Mouse (Mus musculus) G1E (cell line): ENCODE measurements around the gene Hist1h2ad.
"Not testable (repeated sequence)": the region's sequence is repeated elsewhere in the genome, so short reads cannot be mapped to it uniquely, and the experiment has no call there.

Source experiments
- CTCF ChIP-seq: IDR thresholded peaks from 2 replicates; pipeline ENCODE4 v1.5.1; 2012; ENCODE audit warnings: low read depth, low read length, inconsistent platforms, mixed read lengths
- GATA1 ChIP-seq: IDR thresholded peaks from 2 replicates; pipeline ENCODE4 v1.6.1; 2012; ENCODE audit warnings: borderline replicate concordance, low read length, inconsistent platforms, mixed read lengths
- GATA2 ChIP-seq: IDR thresholded peaks from 2 replicates; pipeline ENCODE4 v1.6.1; 2012; ENCODE audit warnings: low read depth, low read length, inconsistent platforms, borderline replicate concordance
- POLR2AphosphoS5 ChIP-seq: IDR thresholded peaks from 2 replicates; pipeline ENCODE4 v1.6.1; 2012; ENCODE audit warnings: low read depth, low read length, inconsistent platforms; ENCODE audit not compliant: insufficient replicate concordance
- TAL1 ChIP-seq: conservative IDR thresholded peaks from 2 replicates; pipeline ENCODE4 v1.6.1; 2012; ENCODE audit warnings: low read depth, low read length, inconsistent platforms, mixed read lengths

DNA sequence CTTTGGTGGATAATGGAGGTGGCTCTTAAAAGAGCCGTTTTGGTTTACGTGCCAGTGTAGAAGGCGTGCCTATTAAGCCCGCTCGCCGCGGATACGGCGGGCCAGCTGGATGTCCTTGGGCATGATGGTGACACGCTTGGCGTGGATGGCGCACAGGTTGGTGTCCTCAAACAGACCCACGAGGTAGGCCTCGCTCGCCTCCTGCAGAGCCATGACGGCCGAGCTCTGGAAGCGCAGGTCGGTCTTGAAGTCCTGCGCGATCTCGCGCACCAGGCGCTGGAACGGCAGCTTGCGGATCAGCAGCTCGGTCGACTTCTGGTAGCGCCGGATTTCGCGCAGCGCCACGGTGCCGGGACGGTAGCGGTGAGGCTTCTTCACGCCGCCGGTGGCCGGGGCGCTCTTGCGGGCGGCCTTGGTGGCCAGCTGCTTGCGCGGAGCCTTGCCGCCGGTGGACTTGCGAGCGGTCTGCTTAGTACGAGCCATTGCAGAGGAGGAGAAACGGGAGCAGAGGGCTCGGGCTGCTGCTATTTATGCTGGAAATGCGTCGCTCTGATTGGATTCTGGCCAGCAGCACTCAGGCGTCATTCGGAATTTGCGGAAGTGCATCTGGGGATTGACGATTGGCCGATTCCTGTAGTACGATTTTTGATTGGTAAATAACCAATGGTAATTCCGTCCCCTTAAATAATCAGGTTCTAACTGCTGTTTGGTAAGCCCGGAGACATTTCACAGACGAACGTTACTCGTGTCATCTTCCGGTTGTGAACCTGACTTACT, 12.1 kb upstream of the Hist1h2ad start, which contains the start of gene Hist1h3e:
- not testable (repeated sequence) for TF ChIP-seq CTCF, GATA1, TAL1, GATA2
- peak; percentile 98 for TF ChIP-seq POLR2AphosphoS5
